ENCODE assay signal across 8 mouse cellular contexts in the genomic region with DNA sequence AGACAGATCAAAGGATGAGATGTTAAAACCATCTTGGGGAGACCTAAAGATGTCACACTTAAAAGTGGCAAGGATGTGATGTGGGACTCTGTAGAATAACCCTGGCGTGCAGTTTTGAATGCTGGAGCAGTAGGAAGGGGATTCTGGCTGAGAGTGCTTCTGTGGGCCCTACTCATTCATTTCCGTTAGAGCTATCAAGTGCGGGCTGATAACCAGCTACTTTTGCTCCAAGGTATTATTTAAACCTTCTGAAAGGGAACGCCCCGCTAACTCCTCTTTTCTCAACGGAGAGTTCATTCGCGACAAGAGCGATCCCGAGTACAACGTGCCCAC. TPM values are rescaled to one million over a fixed set of nuclear protein-coding genes. Genes with fewer than 3 reads are reported as not detected.
DNase-seq lines count a peak whose midpoint lies in the region; ATAC-seq and TF ChIP-seq lines count a peak whose summit lies in the region.

No protein-coding gene starts in this region.

- no peak for DNase-seq in forebrain, embryonic 10.5 days (ENCODE audit: extremely low spot score, low spot score)
- DNase-seq in limb, embryonic 10.5 days (ENCODE audit: low spot score), result no peak
- DNase-seq in frontal cortex, postnatal 25 days (ENCODE audit: low spot score in 2 of 2), result no peak
- no peak for DNase-seq in adrenal gland, adult 18-20 months (ENCODE audit: low spot score in 2 of 2)
- no peak for DNase-seq in urinary bladder, postnatal 14 days (ENCODE audit: low spot score)

- no peak for ATAC-seq in megakaryocyte, adult 5-6 weeks (ENCODE audit: poor library complexity, severe bottlenecking)

- peak overlapping the region; percentile 100 for H3K4me3 ChIP-seq in megakaryocyte, embryonic 14.5 days (replicated peaks)
- H3K4me3 ChIP-seq in forebrain, embryonic 10.5 days, result peak overlapping the region; percentile 77
- H3K4me3 ChIP-seq in limb, embryonic 10.5 days, result peak overlapping the region; percentile 94
- peak overlapping the region; percentile 68 for H3K4me3 ChIP-seq in olfactory bulb, adult 2 months (ENCODE audit: insufficient read depth, low read depth, low read length)

- TF ChIP-seq CTCF in olfactory bulb, adult 2 months (IDR thresholded peaks at IDR 0.05; ENCODE audit: insufficient read depth, low read depth, low read length), result no peak

- H3K27me3 ChIP-seq in megakaryocyte, embryonic 14.5 days (replicated peaks), result no peaks in the 10 kb centered on the region
- no peaks in the 10 kb centered on the region for H3K27me3 ChIP-seq in forebrain, embryonic 10.5 days (ENCODE audit: poor library complexity, severe bottlenecking)
- no peaks in the 10 kb centered on the region for H3K27me3 ChIP-seq in limb, embryonic 10.5 days (ENCODE audit: low read depth, poor library complexity, severe bottlenecking)

- H3K36me3 ChIP-seq in megakaryocyte, embryonic 14.5 days (replicated peaks; ENCODE audit: low read length), result peaks cover 5% of the 10 kb centered on the region
- H3K36me3 ChIP-seq in forebrain, embryonic 10.5 days (replicated peaks), result no peaks in the 10 kb centered on the region
- H3K36me3 ChIP-seq in limb, embryonic 10.5 days, result no peaks in the 10 kb centered on the region

- no peak for TF ChIP-seq POLR2A in olfactory bulb, adult 2 months (IDR thresholded peaks at IDR 0.05; ENCODE audit: insufficient read depth, low read depth, low read length)

- peaks cover 46% of the 10 kb centered on the region for H3K4me1 ChIP-seq in megakaryocyte, embryonic 14.5 days
- H3K4me1 ChIP-seq in forebrain, embryonic 10.5 days, result peaks cover 23% of the 10 kb centered on the region
- H3K4me1 ChIP-seq in limb, embryonic 10.5 days, result peaks cover 9% of the 10 kb centered on the region
- no peaks in the 10 kb centered on the region; the same call in 1 of the 2 replicates for H3K4me1 ChIP-seq in olfactory bulb, adult 2 months (ENCODE audit: control insufficient read depth, insufficient read depth, low read length)

- under 1% methylated on average over 11 of the region's 11 CpGs for WGBS in forebrain, embryonic 10.5 days
- WGBS in limb, embryonic 10.5 days, result under 1% methylated on average over 11 of the region's 11 CpGs
- WGBS in olfactory bulb, adult 2 months, result under 1% methylated on average over 11 of the region's 11 CpGs

- peak overlapping the region; percentile 94 for H3K27ac ChIP-seq in forebrain, embryonic 10.5 days
- peak overlapping the region; percentile 97 for H3K27ac ChIP-seq in limb, embryonic 10.5 days
- H3K27ac ChIP-seq in olfactory bulb, adult 2 months (ENCODE audit: insufficient read depth, low read depth, low read length), result peak overlapping the region; percentile 87

- peaks cover 3% of the 10 kb centered on the region for H3K9me3 ChIP-seq in megakaryocyte, embryonic 14.5 days
- H3K9me3 ChIP-seq in forebrain, embryonic 10.5 days, result no peaks in the 10 kb centered on the region
- H3K9me3 ChIP-seq in limb, embryonic 10.5 days (replicated peaks), result no peaks in the 10 kb centered on the region

RNA-seq across cellular contexts. Expression of a gene that starts 0.7 kb away (rescaled TPM):
- polyA plus RNA-seq in megakaryocyte, embryonic 14.5 days (2012; ENCODE audit: insufficient read depth, low replicate concordance), result 7.1 and 10.6 TPM in 2 replicates
- 21.9 and 22.1 TPM in 2 replicates for total RNA-seq in megakaryocyte, adult 5-6 weeks (2015)
- total RNA-seq in megakaryocyte, adult 5-6 weeks (2017), result 16.4 and 25.2 TPM in 2 replicates
- 13.1 and 13.5 TPM in 2 replicates for polyA plus RNA-seq in forebrain, embryonic 10.5 days (2016; fragmentation: Nextera tagmentation; extraction: Ambion mirVana)
- 14.5 and 20.7 TPM in 2 replicates for polyA plus RNA-seq in limb, embryonic 10.5 days (2016; fragmentation: Nextera tagmentation; extraction: Ambion mirVana)
- 104 TPM in 1 of 2 replicates, not detected in the other for polyA plus RNA-seq in olfactory bulb, adult 2 months (2012; ENCODE audit: insufficient read depth, insufficient read length, low replicate concordance, missing spikeins)
- 10 to 100 TPM; 50.0 to 52.9 TPM for total RNA-seq in adrenal gland, adult 18-20 months (2021)

RNA-seq across cellular contexts. Expression of a gene that starts 32.9 kb away (rescaled TPM):
- 57.0 and 66.2 TPM in 2 replicates for polyA plus RNA-seq in megakaryocyte, embryonic 14.5 days (2012; ENCODE audit: insufficient read depth, low replicate concordance)
- 88.7 and 104 TPM in 2 replicates for total RNA-seq in megakaryocyte, adult 5-6 weeks (2015)
- 72.6 and 99.3 TPM in 2 replicates for total RNA-seq in megakaryocyte, adult 5-6 weeks (2017)
- 88.2 and 94.4 TPM in 2 replicates for polyA plus RNA-seq in forebrain, embryonic 10.5 days (2016; fragmentation: Nextera tagmentation; extraction: Ambion mirVana)
- polyA plus RNA-seq in limb, embryonic 10.5 days (2016; fragmentation: Nextera tagmentation; extraction: Ambion mirVana), result 85.6 and 89.4 TPM in 2 replicates
- polyA plus RNA-seq in olfactory bulb, adult 2 months (2012; ENCODE audit: insufficient read depth, insufficient read length, low replicate concordance, missing spikeins), result not detected in 2 replicates
- total RNA-seq in adrenal gland, adult 18-20 months (2021), result 10 to 100 TPM; 76.6 to 86.9 TPM

Comparison
In these comparisons a context has a peak if more than half of its experiments do, and no peak if none do; other contexts are left out.
1. RNA of a gene that starts 32.9 kb away (polyA plus RNA-seq): 85.6 to 89.4 TPM in limb, embryonic 10.5 days, 88.2 to 94.4 TPM in forebrain, embryonic 10.5 days and 57.0 to 66.2 TPM in megakaryocyte, embryonic 14.5 days; not detected in olfactory bulb, adult 2 months; every median in the first group is over 10 times any median in the second.
2. Peak in every context shown above with its lines, with median percentiles within 50 percentile points of each other: H3K4me3 ChIP-seq and H3K27ac ChIP-seq.